In genomic region chr7:78592172-78592571, GRCm38 (mm10) we compare ENCODE assay signal across 24 mouse cellular contexts.
"Had no signal": no experiment of that assay in that cellular context is flagged by ENCODE, and none has a peak within 500 bp of the region (broad histone marks: within the 10 kb centered on the region; RNA-seq: fewer than 3 reads in every experiment).

No protein-coding gene starts in this region.

- H3K4me1 ChIP-seq: embryonic facial prominence, embryonic 12.5 days had no signal

- H3K27ac ChIP-seq: embryonic facial prominence, embryonic 10.5 days; embryonic facial prominence, embryonic 12.5 days; embryonic facial prominence, embryonic 13.5 days; embryonic facial prominence, embryonic 15.5 days; forebrain, embryonic 10.5 days; forebrain, embryonic 12.5 days; forebrain, embryonic 13.5 days; forebrain, embryonic 15.5 days; gastrocnemius, adult 2 months; heart, adult 2 months; heart, embryonic 10.5 days had no signal

- DNase-seq: cerebellum, adult 9-11 months; cerebellum, postnatal 14 days; cerebellum, postnatal 25 days; cerebellum, postnatal 36 days; embryo, embryonic 11 days; forebrain, postnatal 0 days; gastrocnemius, adult 2 months; gastrocnemius, postnatal 10 days; gastrocnemius, postnatal 14 days; gastrocnemius, postnatal 25 days; gastrocnemius, postnatal 36 days; heart, adult 11 months; heart, adult 18-20 months; heart, adult 2 months had no signal

- H3K4me3 ChIP-seq: embryonic facial prominence, embryonic 10.5 days; embryonic facial prominence, embryonic 12.5 days; embryonic facial prominence, embryonic 13.5 days; embryonic facial prominence, embryonic 15.5 days; erythroblast, embryonic 14.5 days; forebrain, embryonic 10.5 days; forebrain, embryonic 12.5 days; forebrain, embryonic 13.5 days; forebrain, embryonic 15.5 days; gastrocnemius, adult 2 months; heart, adult 2 months; heart, embryonic 10.5 days had no signal
